Mouse (Mus musculus): ENCODE data around the gene Wwc1. TPM values are rescaled to one million over a fixed set of nuclear protein-coding genes. Genes with fewer than 3 reads are reported as not detected.
"Not testable (repeated sequence)": the region's sequence is repeated elsewhere in the genome, so short reads cannot be mapped to it uniquely, and the experiment has no call there.

Wwc1 gene
- polyA plus RNA-seq, 1 experiment, result 3.5 TPM

GRCm38 (mm10) chr11:35844299-35844698 lies 136.0 kb downstream of the Wwc1 start:
- Histone ChIP-seq H3K4me3 (ENCODE audit: control insufficient read depth, insufficient read depth, low read length) (no peak overlapping the region), H3K4me1 (replicated peaks; ENCODE audit: control insufficient read depth, insufficient read depth, low read length) (no peaks in the 10 kb centered on the region), H3K27me3 (ENCODE audit: control insufficient read depth, insufficient read depth, low read length) (no peaks in the 10 kb centered on the region), H3K36me3 (ENCODE audit: control insufficient read depth, insufficient read depth, low read length) (no peaks in the 10 kb centered on the region), H3K27ac (ENCODE audit: control insufficient read depth, insufficient read depth, low read length) (no peak overlapping the region)
- DNase-seq, result no peak
- TF ChIP-seq CTCF (IDR thresholded peaks at IDR 0.05; ENCODE audit: borderline replicate concordance, control insufficient read depth, extremely low read depth, insufficient read depth, low read length, poor library complexity), result no peak
- no peak for TF ChIP-seq POLR2A (IDR thresholded peaks at IDR 0.05; ENCODE audit: control insufficient read depth, extremely low read depth, insufficient read depth, low read length, poor library complexity)
- WGBS, result 83% methylated on average over 9 of the region's 9 CpGs

GRCm38 (mm10) chr11:35842560-35842959 lies 137.8 kb downstream of the Wwc1 start:
- not testable (repeated sequence) for H3K27me3 ChIP-seq (ENCODE audit: control insufficient read depth, insufficient read depth, low read length); DNase-seq; H3K36me3 ChIP-seq (ENCODE audit: control insufficient read depth, insufficient read depth, low read length); H3K4me3 ChIP-seq (ENCODE audit: control insufficient read depth, insufficient read depth, low read length); H3K4me1 ChIP-seq (replicated peaks; ENCODE audit: control insufficient read depth, insufficient read depth, low read length); H3K27ac ChIP-seq (ENCODE audit: control insufficient read depth, insufficient read depth, low read length)
- WGBS, result 83% methylated on average over 4 of the region's 4 CpGs

GRCm38 (mm10) chr11:35841738-35842325 lies 138.5 kb downstream of the Wwc1 start:
- Histone ChIP-seq H3K4me1 (replicated peaks; ENCODE audit: control insufficient read depth, insufficient read depth, low read length) (peaks cover 4% of the 10 kb centered on the region), H3K4me3 (ENCODE audit: control insufficient read depth, insufficient read depth, low read length) (no peak overlapping the region), H3K27ac (ENCODE audit: control insufficient read depth, insufficient read depth, low read length) (no peak overlapping the region), H3K27me3 (ENCODE audit: control insufficient read depth, insufficient read depth, low read length) (no peaks in the 10 kb centered on the region), H3K36me3 (ENCODE audit: control insufficient read depth, insufficient read depth, low read length) (no peaks in the 10 kb centered on the region)
- no peak for TF ChIP-seq CTCF (IDR thresholded peaks at IDR 0.05; ENCODE audit: borderline replicate concordance, control insufficient read depth, extremely low read depth, insufficient read depth, low read length, poor library complexity)
- TF ChIP-seq POLR2A (IDR thresholded peaks at IDR 0.05; ENCODE audit: control insufficient read depth, extremely low read depth, insufficient read depth, low read length, poor library complexity), result no peak
- DNase-seq, result no peak
- 40% methylated on average over 21 of the region's 21 CpGs for WGBS

- H3K27ac ChIP-seq (ENCODE audit: control insufficient read depth, insufficient read depth, low read length); H3K4me3 ChIP-seq (ENCODE audit: control insufficient read depth, insufficient read depth, low read length); H3K36me3 ChIP-seq (ENCODE audit: control insufficient read depth, insufficient read depth, low read length); H3K4me1 ChIP-seq (replicated peaks; ENCODE audit: control insufficient read depth, insufficient read depth, low read length); H3K27me3 ChIP-seq (ENCODE audit: control insufficient read depth, insufficient read depth, low read length); DNase-seq: not testable (repeated sequence)
- WGBS, result 94% methylated on average over 4 of the region's 4 CpGs
Measured at GRCm38 (mm10) chr11:35840806-35841205, 139.5 kb downstream of the Wwc1 start.

- 87% methylated on average over 7 of the region's 7 CpGs for WGBS
- no peak for DNase-seq
- Histone ChIP-seq H3K36me3 (ENCODE audit: control insufficient read depth, insufficient read depth, low read length) (no peaks in the 10 kb centered on the region), H3K27ac (ENCODE audit: control insufficient read depth, insufficient read depth, low read length) (no peak overlapping the region), H3K4me1 (replicated peaks; ENCODE audit: control insufficient read depth, insufficient read depth, low read length) (peaks cover 4% of the 10 kb centered on the region), H3K27me3 (ENCODE audit: control insufficient read depth, insufficient read depth, low read length) (no peaks in the 10 kb centered on the region), H3K4me3 (ENCODE audit: control insufficient read depth, insufficient read depth, low read length) (no peak overlapping the region)
- TF ChIP-seq CTCF (IDR thresholded peaks at IDR 0.05; ENCODE audit: borderline replicate concordance, control insufficient read depth, extremely low read depth, insufficient read depth, low read length, poor library complexity) (no peak), POLR2A (IDR thresholded peaks at IDR 0.05; ENCODE audit: control insufficient read depth, extremely low read depth, insufficient read depth, low read length, poor library complexity) (no peak)
Measured at GRCm38 (mm10) chr11:35840282-35840681, 140.0 kb downstream of the Wwc1 start.

GRCm38 (mm10) chr11:35838345-35839338 lies 141.7 kb downstream of the Wwc1 start:
- Histone ChIP-seq H3K27me3 (ENCODE audit: control insufficient read depth, insufficient read depth, low read length) (no peaks in the 10 kb centered on the region), H3K27ac (ENCODE audit: control insufficient read depth, insufficient read depth, low read length) (no peak overlapping the region), H3K4me3 (ENCODE audit: control insufficient read depth, insufficient read depth, low read length) (peak overlapping the region; percentile 37), H3K4me1 (replicated peaks; ENCODE audit: control insufficient read depth, insufficient read depth, low read length) (peaks cover 5% of the 10 kb centered on the region), H3K36me3 (ENCODE audit: control insufficient read depth, insufficient read depth, low read length) (no peaks in the 10 kb centered on the region)
- DNase-seq, result peak; percentile 82
- no peak for TF ChIP-seq POLR2A (IDR thresholded peaks at IDR 0.05; ENCODE audit: control insufficient read depth, extremely low read depth, insufficient read depth, low read length, poor library complexity)
- no peak for TF ChIP-seq CTCF (IDR thresholded peaks at IDR 0.05; ENCODE audit: borderline replicate concordance, control insufficient read depth, extremely low read depth, insufficient read depth, low read length, poor library complexity)
- 7% methylated on average over 28 of the region's 28 CpGs for WGBS
